Mouse (Mus musculus): Measurements from ENCODE around the gene Taf5l. TPM values are rescaled to one million over a fixed set of nuclear protein-coding genes. Genes with fewer than 3 reads are reported as not detected.
"Not testable (repeated sequence)": the region's sequence is repeated elsewhere in the genome, so short reads cannot be mapped to it uniquely, and the experiment has no call there.

Gene Taf5l
- polyA plus RNA-seq, 1 experiment from 2014 or later, result 45.6 TPM

DNA sequence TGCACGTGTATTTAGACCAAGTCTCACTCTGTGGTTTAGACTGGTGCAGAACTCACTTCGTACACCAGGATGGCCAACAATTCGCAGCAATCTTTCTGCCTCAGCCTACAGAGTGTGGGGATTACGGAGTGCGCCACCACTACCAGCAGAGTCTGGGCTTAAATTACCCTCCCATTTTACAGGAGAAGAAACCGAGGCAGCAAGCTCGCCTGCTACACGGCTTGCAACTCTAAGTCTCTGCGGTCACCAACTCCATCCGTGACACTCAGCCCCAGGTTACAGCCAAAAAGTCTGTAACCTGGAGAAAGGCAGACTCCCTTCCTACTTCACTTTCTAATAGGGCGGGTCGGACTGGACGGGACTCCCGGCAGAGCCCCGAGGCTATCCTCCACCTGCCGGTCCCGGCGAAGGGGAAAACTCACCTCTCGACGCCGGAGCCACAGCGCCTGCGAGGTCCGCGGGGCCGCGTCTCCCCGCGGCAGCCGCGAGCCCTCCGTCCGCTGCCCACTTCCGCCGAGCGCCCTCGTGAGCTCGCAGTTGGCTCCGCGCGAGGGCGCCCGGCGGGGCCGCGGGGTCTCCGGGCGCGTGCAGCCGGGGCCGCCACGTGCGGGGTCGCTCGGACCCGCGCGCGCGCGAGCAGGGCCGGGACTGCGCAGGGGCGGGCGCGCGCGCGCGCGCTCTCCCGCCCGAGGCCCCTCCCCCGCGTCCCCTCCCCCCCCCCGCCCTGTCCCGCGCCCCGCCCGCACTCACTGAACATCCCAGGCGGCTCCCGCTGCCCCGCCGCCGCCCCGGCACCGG is 559 bp downstream of the Taf5l start:
- peak; percentile 89 for ATAC-seq (ENCODE audit: insufficient read depth, low FRiP score, low TSS enrichment)
- Histone ChIP-seq H3K4me1 (ENCODE audit: control insufficient read depth, insufficient read depth, low read length) (peaks cover 14% of the 10 kb centered on the region), H3K4me3 (ENCODE audit: low read depth, low read length) (peak overlapping the region; percentile 81), H3K27ac (ENCODE audit: low read depth, low read length) (peak overlapping the region; percentile 84), H3K36me3 (ENCODE audit: control insufficient read depth, insufficient read depth, low read length) (no peaks in the 10 kb centered on the region), H3K27me3 (ENCODE audit: control insufficient read depth, insufficient read depth, low read length) (no peaks in the 10 kb centered on the region), H3K4me2 (ENCODE audit: low read depth) (peak overlapping the region; percentile 74), H3K9ac (ENCODE audit: low read length) (peak overlapping the region; percentile 80), H3K9me3 (ENCODE audit: control insufficient read depth, low read length) (no peaks in the 10 kb centered on the region)
- 1% methylated on average over 45 of the region's 87 CpGs for WGBS
- peak; percentile 89 for DNase-seq (ENCODE audit: low spot score)

GRCm38 (mm10) chr8:124019782-124020181 is 1.4 kb downstream of the Taf5l start:
- H3K4me3 ChIP-seq (ENCODE audit: low read depth, low read length), result peak overlapping the region; percentile 81
- H3K27me3 ChIP-seq (ENCODE audit: control insufficient read depth, insufficient read depth, low read length), result no peaks in the 10 kb centered on the region
- H3K9ac ChIP-seq (ENCODE audit: low read length), result 0 out of 2 replicates have a peak overlapping the region, but pooled peaks have one; percentile 4
- peak; percentile 20 for DNase-seq (ENCODE audit: low spot score)
- ATAC-seq (ENCODE audit: insufficient read depth, low FRiP score, low TSS enrichment), result no peak
- no peaks in the 10 kb centered on the region for H3K9me3 ChIP-seq (ENCODE audit: control insufficient read depth, low read length)
- H3K4me2 ChIP-seq (ENCODE audit: low read depth), result peak overlapping the region; percentile 74
- 35% methylated on average over 13 of the region's 13 CpGs for WGBS
- no peak overlapping the region for H3K27ac ChIP-seq (ENCODE audit: low read depth, low read length)
- H3K36me3 ChIP-seq (ENCODE audit: control insufficient read depth, insufficient read depth, low read length), result no peaks in the 10 kb centered on the region
- H3K4me1 ChIP-seq (ENCODE audit: control insufficient read depth, insufficient read depth, low read length), result peaks cover 14% of the 10 kb centered on the region

DNA sequence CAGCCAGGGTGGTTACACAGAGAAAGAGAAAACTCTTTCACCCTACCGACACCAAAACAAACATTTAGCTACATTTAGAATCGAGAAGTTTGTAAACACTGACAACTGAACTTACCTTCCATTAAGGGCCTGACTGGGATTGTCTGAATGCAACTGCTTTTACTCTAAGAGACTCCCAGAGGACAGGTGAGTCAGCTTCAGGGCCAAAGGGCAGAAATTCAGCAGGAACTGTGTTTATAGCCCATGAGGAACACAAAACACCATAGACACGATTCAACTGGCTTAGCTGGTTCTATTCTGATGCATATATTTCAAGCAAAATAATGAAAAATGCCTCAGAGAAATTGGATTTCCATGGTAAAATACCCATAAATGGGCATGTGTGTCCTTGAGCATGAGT is 6.4 kb downstream of the Taf5l start:
- no peaks in the 10 kb centered on the region for H3K9me3 ChIP-seq (ENCODE audit: control insufficient read depth, low read length)
- no peak overlapping the region for H3K4me2 ChIP-seq (ENCODE audit: low read depth)
- no peak overlapping the region for H3K9ac ChIP-seq (ENCODE audit: low read length)
- no peak overlapping the region for H3K4me3 ChIP-seq (ENCODE audit: low read depth, low read length)
- no peaks in the 10 kb centered on the region for H3K36me3 ChIP-seq (ENCODE audit: control insufficient read depth, insufficient read depth, low read length)
- H3K27ac ChIP-seq (ENCODE audit: low read depth, low read length), result no peak overlapping the region
- no peaks in the 10 kb centered on the region for H3K27me3 ChIP-seq (ENCODE audit: control insufficient read depth, insufficient read depth, low read length)
- ATAC-seq (ENCODE audit: insufficient read depth, low FRiP score, low TSS enrichment) (no peak), DNase-seq (ENCODE audit: low spot score) (no peak)
- WGBS, result 88% methylated on average over 3 of the region's 3 CpGs
- H3K4me1 ChIP-seq (ENCODE audit: control insufficient read depth, insufficient read depth, low read length), result peaks cover 3% of the 10 kb centered on the region

- ATAC-seq (ENCODE audit: insufficient read depth, low FRiP score, low TSS enrichment); DNase-seq (ENCODE audit: low spot score): not testable (repeated sequence)
- WGBS, result 94% methylated on average over 6 of the region's 7 CpGs
Observed at GRCm38 (mm10) chr8:124014299-124014698, 6.9 kb downstream of the Taf5l start.

DNA sequence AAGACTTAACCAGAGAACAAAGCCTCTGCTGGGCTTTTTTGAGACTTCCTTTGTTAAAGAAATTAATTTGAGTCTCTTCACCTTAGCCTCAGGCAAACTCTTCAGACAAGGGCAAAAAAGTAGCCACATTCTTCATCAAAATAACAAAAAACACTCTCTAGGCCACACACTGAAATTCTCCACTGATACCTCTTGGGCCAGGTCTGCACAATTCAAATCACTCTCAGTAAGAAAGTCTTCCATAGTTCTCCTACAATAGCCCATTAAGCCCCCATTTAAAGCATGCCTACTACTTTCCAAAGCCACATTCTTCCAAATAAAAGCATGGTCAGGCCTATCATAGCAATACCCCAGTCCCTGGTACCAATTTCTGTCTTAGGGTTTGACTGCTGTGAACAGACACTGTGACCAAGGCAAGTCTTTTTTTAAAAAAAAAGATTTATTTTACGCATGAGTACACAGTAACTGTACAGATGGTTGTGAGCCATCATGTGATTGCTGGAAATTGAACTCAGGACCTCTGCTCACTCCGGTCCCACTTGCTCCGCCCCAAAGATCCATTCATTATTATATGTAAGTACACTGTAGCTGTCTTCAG is 9.1 kb downstream of the Taf5l start:
- no peak overlapping the region for H3K9ac ChIP-seq (ENCODE audit: low read length)
- no peak for ATAC-seq (ENCODE audit: insufficient read depth, low FRiP score, low TSS enrichment)

More at GRCm38 (mm10) chr8:124014299-124014698, 6.9 kb downstream of the Taf5l start:
- H3K4me3 ChIP-seq (ENCODE audit: low read depth, low read length); H3K4me1 ChIP-seq (ENCODE audit: control insufficient read depth, insufficient read depth, low read length); H3K4me2 ChIP-seq (ENCODE audit: low read depth); H3K9me3 ChIP-seq (ENCODE audit: control insufficient read depth, low read length); H3K27me3 ChIP-seq (ENCODE audit: control insufficient read depth, insufficient read depth, low read length); H3K36me3 ChIP-seq (ENCODE audit: control insufficient read depth, insufficient read depth, low read length); H3K9ac ChIP-seq (ENCODE audit: low read length); H3K27ac ChIP-seq (ENCODE audit: low read depth, low read length): not testable (repeated sequence)

GRCm38 (mm10) chr8:124011580-124011979 is 9.6 kb downstream of the Taf5l start:
- no peaks in the 10 kb centered on the region for H3K9me3 ChIP-seq (ENCODE audit: control insufficient read depth, low read length)
- H3K27me3 ChIP-seq (ENCODE audit: control insufficient read depth, insufficient read depth, low read length), result no peaks in the 10 kb centered on the region
- H3K4me3 ChIP-seq (ENCODE audit: low read depth, low read length), result no peak overlapping the region
- H3K9ac ChIP-seq (ENCODE audit: low read length), result no peak overlapping the region
- ATAC-seq (ENCODE audit: insufficient read depth, low FRiP score, low TSS enrichment) (no peak), DNase-seq (ENCODE audit: low spot score) (no peak)
- no peak overlapping the region for H3K4me2 ChIP-seq (ENCODE audit: low read depth)
- H3K36me3 ChIP-seq (ENCODE audit: control insufficient read depth, insufficient read depth, low read length), result peaks cover 3% of the 10 kb centered on the region; the same call in 1 of the 2 replicates
- WGBS, result 87% methylated on average over 3 of the region's 3 CpGs
- no peak overlapping the region for H3K27ac ChIP-seq (ENCODE audit: low read depth, low read length)
- no peaks in the 10 kb centered on the region for H3K4me1 ChIP-seq (ENCODE audit: control insufficient read depth, insufficient read depth, low read length)

More for the DNA sequence above, 9.1 kb downstream of the Taf5l start:
- Histone ChIP-seq H3K4me3 (ENCODE audit: low read depth, low read length) (no peak overlapping the region), H3K36me3 (ENCODE audit: control insufficient read depth, insufficient read depth, low read length) (peaks cover 3% of the 10 kb centered on the region; the same call in 1 of the 2 replicates), H3K4me2 (ENCODE audit: low read depth) (no peak overlapping the region), H3K9me3 (ENCODE audit: control insufficient read depth, low read length) (no peaks in the 10 kb centered on the region), H3K27me3 (ENCODE audit: control insufficient read depth, insufficient read depth, low read length) (no peaks in the 10 kb centered on the region), H3K4me1 (ENCODE audit: control insufficient read depth, insufficient read depth, low read length) (no peaks in the 10 kb centered on the region), H3K27ac (ENCODE audit: low read depth, low read length) (no peak overlapping the region)
- DNase-seq (ENCODE audit: low spot score), result no peak
- WGBS, result 96% methylated on average over 3 of the region's 3 CpGs

- Histone ChIP-seq H3K27me3 (ENCODE audit: control insufficient read depth, insufficient read depth, low read length) (no peaks in the 10 kb centered on the region), H3K9me3 (ENCODE audit: control insufficient read depth, low read length) (no peaks in the 10 kb centered on the region), H3K27ac (ENCODE audit: low read depth, low read length) (no peak overlapping the region), H3K4me2 (ENCODE audit: low read depth) (no peak overlapping the region), H3K4me3 (ENCODE audit: low read depth, low read length) (no peak overlapping the region), H3K36me3 (ENCODE audit: control insufficient read depth, insufficient read depth, low read length) (peaks cover 6% of the 10 kb centered on the region; the same call in 1 of the 2 replicates), H3K9ac (ENCODE audit: low read length) (no peak overlapping the region), H3K4me1 (ENCODE audit: control insufficient read depth, insufficient read depth, low read length) (no peaks in the 10 kb centered on the region)
- DNase-seq (ENCODE audit: low spot score) (no peak), ATAC-seq (ENCODE audit: insufficient read depth, low FRiP score, low TSS enrichment) (no peak)
- WGBS, result 72% methylated on average over 6 of the region's 6 CpGs
Observed at GRCm38 (mm10) chr8:124007829-124008228, 13.4 kb downstream of the Taf5l start.

DNA sequence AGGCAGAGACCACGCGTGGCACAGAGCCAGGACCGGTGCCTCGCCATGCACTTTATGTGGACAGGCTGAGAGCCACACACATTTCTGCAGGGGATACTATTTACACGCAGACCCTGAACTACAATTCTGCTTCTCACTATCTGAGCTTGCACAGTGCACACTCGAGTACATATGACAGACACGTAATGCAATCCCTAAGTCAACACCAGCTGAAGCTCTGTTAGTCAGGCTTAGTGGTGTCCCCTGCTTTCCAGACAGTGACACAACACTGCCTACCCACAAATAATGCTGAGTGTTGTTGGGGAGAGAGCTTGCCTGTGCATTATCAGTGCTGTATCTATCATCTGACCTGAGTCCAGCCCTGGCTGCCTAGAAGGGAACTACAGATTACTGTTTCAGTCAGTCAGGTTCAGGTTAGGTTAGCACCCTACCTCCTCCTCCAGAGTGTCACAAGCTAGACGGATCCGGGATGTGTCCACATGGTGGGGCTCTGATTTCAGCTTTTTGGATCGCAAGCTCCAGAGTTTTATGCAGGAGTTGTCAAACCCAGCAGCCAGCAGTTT is 18.6 kb downstream of the Taf5l start:
- Histone ChIP-seq H3K4me2 (ENCODE audit: low read depth) (no peak overlapping the region), H3K36me3 (ENCODE audit: control insufficient read depth, insufficient read depth, low read length) (peaks cover 8% of the 10 kb centered on the region), H3K4me1 (ENCODE audit: control insufficient read depth, insufficient read depth, low read length) (no peaks in the 10 kb centered on the region), H3K9me3 (ENCODE audit: control insufficient read depth, low read length) (no peaks in the 10 kb centered on the region), H3K27ac (ENCODE audit: low read depth, low read length) (no peak overlapping the region), H3K4me3 (ENCODE audit: low read depth, low read length) (no peak overlapping the region), H3K9ac (ENCODE audit: low read length) (no peak overlapping the region), H3K27me3 (ENCODE audit: control insufficient read depth, insufficient read depth, low read length) (no peaks in the 10 kb centered on the region)
- 94% methylated on average over 10 of the region's 10 CpGs for WGBS
- DNase-seq (ENCODE audit: low spot score) (no peak), ATAC-seq (ENCODE audit: insufficient read depth, low FRiP score, low TSS enrichment) (no peak)

All from neural tube, embryonic 11.5 days (tissue).